Mouse (Mus musculus): Measurements from ENCODE around the gene Maml1. TPM values are rescaled to one million over a fixed set of nuclear protein-coding genes. Genes with fewer than 3 reads are reported as not detected.

Maml1 gene
- total RNA-seq, 2 experiments from 2014 or later: 4.9 to 7.4 TPM

- DNase-seq (ENCODE audit: low spot score): no peak
Observed at GRCm38 (mm10) chr11:50240235-50240911, 51.7 kb downstream of the Maml1 start.

GRCm38 (mm10) chr11:50238821-50239791, 53.0 kb downstream of the Maml1 start:
- no peak for DNase-seq (ENCODE audit: low spot score)

GRCm38 (mm10) chr11:50238324-50238723, 53.8 kb downstream of the Maml1 start, which contains the start of gene Ltc4s:
Gene Ltc4s, minus strand, starts transcription at chr11:50238616.
- DNase-seq (ENCODE audit: low spot score): no peak

- DNase-seq (ENCODE audit: low spot score): no peak
Observed at GRCm38 (mm10) chr11:50236937-50237835, 54.9 kb downstream of the Maml1 start.

- peak; percentile 89 for DNase-seq (ENCODE audit: low spot score)
Observed at GRCm38 (mm10) chr11:50236540-50236936, 55.6 kb downstream of the Maml1 start.

- no peak for DNase-seq (ENCODE audit: low spot score)
Observed at GRCm38 (mm10) chr11:50234606-50235005, 57.5 kb downstream of the Maml1 start.

- DNase-seq (ENCODE audit: low spot score): no peak
Observed at GRCm38 (mm10) chr11:50233993-50234392, 58.1 kb downstream of the Maml1 start.

- no peak for DNase-seq (ENCODE audit: low spot score)
Observed at GRCm38 (mm10) chr11:50233022-50233421, 59.1 kb downstream of the Maml1 start.

- no peak for DNase-seq (ENCODE audit: low spot score)
Observed at GRCm38 (mm10) chr11:50231411-50231810, 60.7 kb downstream of the Maml1 start.

- no peak for DNase-seq (ENCODE audit: low spot score)
Observed at GRCm38 (mm10) chr11:50230481-50231304, 61.4 kb downstream of the Maml1 start.

- DNase-seq (ENCODE audit: low spot score): no peak
Observed at GRCm38 (mm10) chr11:50229252-50229910, 62.7 kb downstream of the Maml1 start.

- no peak for DNase-seq (ENCODE audit: low spot score)
Observed at GRCm38 (mm10) chr11:50228772-50229171, 63.3 kb downstream of the Maml1 start.

- DNase-seq (ENCODE audit: low spot score): no peak
Observed at GRCm38 (mm10) chr11:50227736-50228135, 64.4 kb downstream of the Maml1 start.

GRCm38 (mm10) chr11:50227226-50227625, 64.9 kb downstream of the Maml1 start:
- DNase-seq (ENCODE audit: low spot score): no peak

- DNase-seq (ENCODE audit: low spot score): no peak
Observed at GRCm38 (mm10) chr11:50226406-50226805, 65.7 kb downstream of the Maml1 start.

GRCm38 (mm10) chr11:50225611-50226378, 66.3 kb downstream of the Maml1 start:
- peak; percentile 50 for DNase-seq (ENCODE audit: low spot score)

GRCm38 (mm10) chr11:50224671-50225530, 67.2 kb downstream of the Maml1 start:
- DNase-seq (ENCODE audit: low spot score): peak; percentile 87

Data from gastrocnemius, adult 18-20 months (tissue).